Mouse (Mus musculus) adrenal gland, adult 2 months (tissue): ENCODE results near the gene AC124502.3. TPM values are rescaled to one million over a fixed set of nuclear protein-coding genes. Genes with fewer than 3 reads are reported as not detected.

ENCODE experiments used
- DNase-seq: peaks from one replicate; pipeline ENCODE4 v3.0.0; 2021
- polyA plus RNA-seq: library from polyadenylated mRNA; depleted of rRNA; stranded (reverse); fragments of >200 nt; gene quantifications from 2 replicates; pipeline ENCODE4 v1.2.3, GENCODE M21; 2012
- total RNA-seq, 2 experiments: library from RNA; stranded (reverse); gene quantifications; 2 replicates each; pipeline ENCODE4 v1.2.3; 2021

Gene AC124502.3
- total and polyA plus RNA-seq, 3 experiments, result 0.89 to 2.6 (median 1.6) TPM

DNA sequence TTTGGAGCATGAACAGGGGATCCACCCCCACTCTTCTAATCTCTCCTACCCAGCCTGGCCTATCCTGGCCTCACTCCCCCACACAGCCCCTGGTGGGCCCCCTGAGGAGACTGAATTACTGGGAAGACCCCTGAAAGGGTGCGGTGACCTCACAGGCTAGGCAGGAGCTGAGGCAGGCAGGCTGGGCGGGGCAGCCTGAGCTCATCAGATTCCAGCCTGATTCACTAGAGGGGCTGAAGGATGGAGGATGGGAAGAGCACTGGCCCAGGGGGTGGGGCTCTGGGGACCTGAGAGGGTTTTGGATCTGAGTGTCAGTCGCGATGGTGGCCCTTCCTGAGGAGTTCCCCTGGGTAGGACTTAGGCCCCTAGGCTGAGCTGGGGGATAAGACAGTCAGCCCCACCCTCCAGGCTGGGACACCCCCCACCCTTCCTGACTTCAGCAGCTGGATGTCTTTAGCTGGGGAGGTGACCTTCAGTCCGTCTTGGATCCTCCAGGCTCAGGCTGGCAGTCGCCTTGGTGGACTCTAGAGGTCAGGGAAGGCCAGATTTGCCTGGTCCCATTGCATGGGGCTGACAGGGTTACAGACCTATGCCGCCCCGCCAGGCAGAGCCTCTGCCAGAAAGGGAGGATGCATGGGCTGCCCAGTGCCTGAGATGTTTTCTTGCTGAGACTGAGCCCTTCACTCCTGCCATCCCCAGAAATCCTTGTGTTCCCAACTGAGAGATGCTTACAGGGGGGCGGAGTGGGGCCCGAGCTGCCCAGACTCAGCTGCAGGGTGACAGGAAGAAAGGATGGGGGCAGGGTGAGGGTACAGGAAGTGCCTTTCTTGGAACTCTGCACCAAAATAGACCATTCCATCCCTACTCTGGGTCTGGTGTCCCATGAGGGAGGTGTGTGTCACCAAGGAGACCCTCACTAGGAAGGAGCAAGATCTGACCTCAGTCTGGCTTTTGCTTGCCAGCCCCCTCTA is 20.4 kb downstream of the AC124502.3 start:
- no peak for DNase-seq

DNA sequence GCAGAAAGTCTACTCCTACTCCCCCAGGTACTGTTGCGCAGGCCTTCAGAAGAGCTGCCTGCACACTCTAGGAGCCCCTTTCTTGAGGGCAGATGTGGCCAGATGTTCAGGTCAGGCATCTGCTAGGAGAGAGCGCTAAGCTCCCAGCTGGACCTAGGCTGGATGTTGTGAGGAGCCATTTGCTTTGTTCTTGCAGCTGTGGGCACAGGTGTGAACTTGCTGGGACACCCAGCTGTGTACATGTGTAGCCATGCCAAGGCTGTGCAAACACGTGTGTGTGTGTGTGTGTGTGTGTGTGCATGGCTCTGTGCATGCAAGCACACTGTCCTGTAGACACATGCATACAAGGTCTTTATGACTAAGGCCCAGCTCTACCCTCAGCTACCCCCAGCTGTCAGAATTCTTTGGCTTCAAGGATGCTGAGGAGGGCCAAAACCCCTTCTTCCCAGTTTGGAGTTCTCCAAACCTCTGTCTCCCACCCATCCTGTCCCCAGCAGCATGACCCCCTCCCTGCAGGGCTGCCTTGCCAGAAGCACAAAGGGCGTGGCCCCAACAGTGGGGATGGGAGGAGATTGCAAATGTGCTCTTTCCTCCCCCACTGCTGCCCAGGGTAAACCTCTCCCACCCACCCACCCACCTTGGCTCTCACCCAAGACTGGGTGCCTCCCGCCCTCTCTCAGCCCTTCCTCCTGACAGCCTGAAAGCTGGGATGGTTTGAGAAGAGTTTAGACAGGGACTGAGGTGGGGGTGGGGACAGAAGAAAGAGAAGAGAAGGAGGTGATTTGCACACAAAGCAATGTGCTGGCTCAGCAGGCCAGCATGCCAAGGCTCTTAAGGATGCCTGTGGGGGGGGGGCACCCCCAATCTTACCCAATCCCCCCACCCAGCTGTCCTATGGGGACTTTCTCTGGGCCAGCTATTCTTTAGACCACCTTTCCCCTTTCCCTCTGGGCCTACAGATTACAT is 22.0 kb downstream of the AC124502.3 start:
- DNase-seq, result no peak

DNA sequence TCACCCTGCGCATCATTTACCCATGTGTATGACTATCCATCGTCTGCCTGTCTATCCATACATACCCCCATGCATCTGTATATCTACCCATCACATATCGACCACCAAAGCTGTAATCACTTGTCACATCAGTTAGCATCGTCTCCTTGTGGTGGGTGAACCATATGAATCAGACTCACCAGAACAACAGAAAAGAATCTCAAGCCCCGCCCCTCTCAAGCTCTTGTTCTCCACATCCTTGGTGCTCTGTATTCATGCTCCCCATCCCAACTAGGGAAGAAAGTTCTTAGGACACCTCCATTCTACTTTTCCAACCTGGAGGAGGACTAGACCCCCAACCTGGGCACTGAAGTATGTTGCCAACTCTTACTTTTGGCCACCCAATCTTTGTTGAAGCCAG is 23.4 kb downstream of the AC124502.3 start:
- no peak for DNase-seq

DNA sequence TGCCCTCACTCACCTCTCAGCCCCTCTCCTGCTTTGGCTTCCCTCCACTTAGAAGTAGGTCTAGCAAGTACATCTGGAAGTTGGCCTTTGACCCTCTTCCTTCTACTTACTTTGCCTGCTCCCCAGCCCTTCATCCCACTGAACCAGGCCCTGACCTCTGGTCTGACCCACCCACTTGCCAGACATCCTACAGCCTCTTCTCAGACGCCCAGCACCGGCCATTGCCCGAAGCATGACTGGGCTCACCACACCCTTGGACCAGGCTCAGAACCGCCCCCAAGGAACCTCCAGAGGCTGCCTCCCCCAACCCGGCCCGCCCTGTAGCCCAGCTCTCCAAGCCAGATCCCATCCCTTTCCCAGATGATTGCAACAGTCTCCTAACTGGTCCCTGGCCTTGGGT is 23.8 kb downstream of the AC124502.3 start:
- no peak for DNase-seq

DNA sequence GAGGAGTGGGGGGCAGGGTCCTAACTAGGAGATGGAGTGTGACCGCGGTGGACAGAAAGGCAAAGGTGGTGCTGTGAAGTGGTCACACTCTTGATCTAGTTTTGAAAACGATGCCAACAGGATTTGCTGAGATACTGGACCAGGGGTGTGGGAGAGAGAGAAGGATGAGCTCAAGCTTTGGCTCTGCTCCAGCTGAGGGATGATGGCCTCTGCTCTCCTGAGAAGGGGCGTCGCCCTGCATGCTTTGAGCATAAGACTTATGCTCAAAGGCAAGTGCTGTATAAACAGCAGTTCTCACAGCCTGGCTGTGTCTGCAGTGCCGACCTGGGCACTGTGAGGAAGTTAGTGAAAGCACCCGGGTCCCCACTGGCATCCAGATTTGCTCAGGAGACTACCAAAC is 26.4 kb downstream of the AC124502.3 start:
- no peak for DNase-seq

DNA sequence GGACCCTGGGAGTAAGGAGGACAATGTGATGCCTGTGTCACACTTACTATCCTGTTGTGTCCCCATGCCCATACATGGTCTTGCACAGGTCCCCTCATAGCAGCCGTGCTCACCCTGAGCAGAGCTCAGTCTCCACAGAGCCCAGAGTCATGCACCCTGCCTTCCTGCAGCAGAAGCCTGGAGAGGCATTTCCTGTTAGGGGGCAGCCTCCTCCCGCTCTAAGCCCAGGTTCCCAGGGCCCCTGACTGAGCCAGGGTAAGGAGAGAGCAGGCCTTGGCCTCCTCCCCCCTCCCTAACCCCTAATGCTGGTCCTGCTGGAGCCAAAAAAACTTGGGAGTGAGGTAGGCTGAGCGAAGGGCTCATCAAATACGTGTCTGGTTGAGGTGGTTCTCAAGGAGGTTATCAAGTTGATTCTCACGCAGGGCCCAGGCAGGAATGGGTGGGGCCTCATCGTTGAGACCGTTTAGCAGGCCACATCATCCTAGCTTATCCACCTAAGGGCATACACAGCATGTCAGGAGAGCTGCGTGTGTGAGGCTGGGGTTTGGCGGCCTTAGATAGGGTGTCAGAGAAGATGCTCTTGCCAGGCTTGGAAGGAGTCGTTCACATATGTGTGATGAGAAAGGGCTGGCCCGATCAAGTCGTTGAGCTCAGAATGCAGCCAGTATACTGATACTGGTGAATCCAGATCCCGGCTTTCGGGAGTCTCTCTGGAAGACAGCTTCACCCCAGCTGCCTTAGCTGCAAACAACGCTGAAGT is 28.5 kb downstream of the AC124502.3 start:
- no peak for DNase-seq

DNA sequence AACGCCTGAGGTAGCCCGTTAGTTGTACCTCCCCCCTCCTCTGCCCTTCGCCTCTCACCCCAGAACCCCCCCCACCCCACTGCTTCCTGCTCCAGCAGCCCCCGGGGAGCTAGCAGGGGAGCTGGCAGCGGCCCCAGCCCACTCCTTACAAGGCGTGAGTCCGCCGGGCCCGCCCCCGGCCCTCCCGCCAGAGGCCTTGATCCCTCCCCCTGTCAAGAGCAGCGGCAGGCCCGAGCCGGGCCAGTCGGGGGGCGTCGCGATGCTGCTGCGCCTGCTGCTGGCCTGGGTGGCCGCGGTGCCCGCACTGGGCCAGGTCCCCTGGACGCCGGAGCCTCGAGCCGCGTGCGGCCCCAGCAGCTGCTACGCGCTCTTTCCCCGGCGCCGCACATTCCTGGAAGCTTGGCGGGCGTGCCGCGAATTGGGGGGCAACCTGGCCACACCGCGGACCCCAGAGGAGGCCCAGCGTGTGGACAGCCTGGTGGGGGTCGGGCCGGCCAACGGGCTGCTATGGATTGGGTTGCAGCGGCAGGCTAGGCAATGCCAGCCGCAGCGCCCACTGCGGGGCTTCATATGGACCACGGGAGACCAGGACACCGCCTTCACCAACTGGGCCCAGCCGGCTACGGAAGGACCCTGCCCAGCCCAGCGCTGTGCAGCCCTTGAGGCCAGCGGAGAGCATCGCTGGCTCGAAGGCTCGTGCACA is 29.3 kb downstream of the AC124502.3 start, which contains the start of gene Cd248:
TSS of gene Cd248 (plus strand) at position 212 of the 703 bp plus-strand sequence.
- DNase-seq, result peak; percentile 71

DNA sequence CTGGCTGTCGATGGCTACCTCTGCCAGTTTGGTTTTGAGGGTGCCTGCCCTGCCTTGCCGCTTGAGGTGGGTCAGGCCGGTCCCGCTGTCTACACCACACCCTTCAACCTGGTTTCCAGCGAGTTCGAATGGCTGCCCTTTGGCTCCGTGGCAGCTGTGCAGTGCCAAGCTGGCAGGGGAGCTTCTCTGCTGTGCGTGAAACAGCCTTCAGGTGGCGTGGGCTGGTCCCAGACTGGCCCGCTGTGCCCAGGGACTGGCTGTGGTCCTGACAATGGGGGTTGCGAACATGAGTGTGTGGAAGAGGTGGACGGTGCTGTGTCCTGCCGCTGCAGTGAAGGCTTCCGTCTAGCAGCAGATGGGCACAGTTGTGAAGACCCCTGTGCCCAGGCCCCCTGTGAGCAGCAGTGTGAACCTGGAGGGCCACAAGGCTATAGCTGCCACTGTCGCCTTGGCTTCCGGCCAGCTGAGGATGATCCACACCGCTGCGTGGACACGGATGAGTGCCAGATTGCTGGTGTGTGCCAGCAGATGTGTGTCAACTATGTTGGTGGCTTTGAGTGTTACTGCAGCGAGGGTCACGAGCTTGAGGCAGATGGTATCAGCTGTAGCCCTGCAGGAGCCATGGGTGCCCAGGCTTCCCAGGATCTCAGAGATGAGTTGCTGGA is 30.0 kb downstream of the AC124502.3 start:
- DNase-seq, result no peak

DNA sequence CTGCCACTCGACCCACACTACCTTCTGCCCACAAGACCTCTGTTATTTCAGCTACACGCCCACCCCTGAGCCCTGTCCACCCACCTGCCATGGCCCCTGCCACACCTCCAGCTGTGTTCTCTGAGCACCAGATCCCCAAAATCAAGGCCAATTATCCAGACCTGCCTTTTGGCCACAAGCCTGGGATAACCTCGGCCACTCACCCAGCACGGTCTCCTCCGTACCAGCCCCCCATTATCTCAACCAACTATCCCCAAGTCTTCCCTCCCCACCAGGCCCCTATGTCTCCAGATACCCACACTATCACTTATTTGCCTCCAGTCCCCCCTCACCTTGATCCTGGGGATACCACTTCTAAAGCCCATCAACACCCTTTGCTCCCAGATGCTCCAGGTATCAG is 30.8 kb downstream of the AC124502.3 start:
- DNase-seq, result no peak

DNA sequence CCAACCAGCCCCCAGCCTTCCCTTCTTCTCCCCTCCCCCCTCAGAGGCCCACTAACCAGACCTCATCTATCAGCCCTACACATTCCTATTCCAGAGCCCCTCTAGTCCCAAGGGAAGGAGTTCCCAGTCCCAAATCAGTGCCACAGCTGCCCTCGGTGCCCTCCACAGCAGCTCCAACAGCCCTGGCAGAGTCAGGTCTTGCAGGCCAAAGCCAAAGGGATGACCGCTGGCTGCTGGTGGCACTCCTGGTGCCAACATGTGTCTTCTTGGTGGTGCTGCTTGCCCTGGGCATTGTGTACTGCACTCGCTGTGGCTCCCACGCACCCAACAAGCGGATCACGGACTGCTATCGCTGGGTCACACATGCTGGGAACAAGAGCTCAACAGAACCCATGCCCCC is 31.3 kb downstream of the AC124502.3 start:
- no peak for DNase-seq

DNA sequence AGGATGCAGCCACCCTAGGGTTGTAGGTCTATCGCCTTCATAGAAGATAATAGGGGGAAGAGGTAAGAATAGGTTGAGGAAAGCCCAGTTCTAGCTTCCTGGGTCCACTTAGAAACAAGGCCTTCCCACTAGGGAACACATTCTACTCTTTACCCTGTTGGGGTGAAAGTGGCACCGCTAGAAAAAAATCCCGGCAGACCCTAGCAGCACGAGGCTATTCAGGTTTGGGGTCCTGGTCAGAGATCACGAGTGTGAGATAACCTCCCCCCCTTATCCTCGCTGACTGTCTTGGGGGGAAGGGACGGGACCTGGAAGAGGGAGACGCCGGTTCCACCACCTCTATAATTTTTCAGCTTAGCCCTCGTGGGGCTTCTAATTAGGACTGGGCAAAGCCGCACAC is 32.4 kb downstream of the AC124502.3 start:
- no peak for DNase-seq

DNA sequence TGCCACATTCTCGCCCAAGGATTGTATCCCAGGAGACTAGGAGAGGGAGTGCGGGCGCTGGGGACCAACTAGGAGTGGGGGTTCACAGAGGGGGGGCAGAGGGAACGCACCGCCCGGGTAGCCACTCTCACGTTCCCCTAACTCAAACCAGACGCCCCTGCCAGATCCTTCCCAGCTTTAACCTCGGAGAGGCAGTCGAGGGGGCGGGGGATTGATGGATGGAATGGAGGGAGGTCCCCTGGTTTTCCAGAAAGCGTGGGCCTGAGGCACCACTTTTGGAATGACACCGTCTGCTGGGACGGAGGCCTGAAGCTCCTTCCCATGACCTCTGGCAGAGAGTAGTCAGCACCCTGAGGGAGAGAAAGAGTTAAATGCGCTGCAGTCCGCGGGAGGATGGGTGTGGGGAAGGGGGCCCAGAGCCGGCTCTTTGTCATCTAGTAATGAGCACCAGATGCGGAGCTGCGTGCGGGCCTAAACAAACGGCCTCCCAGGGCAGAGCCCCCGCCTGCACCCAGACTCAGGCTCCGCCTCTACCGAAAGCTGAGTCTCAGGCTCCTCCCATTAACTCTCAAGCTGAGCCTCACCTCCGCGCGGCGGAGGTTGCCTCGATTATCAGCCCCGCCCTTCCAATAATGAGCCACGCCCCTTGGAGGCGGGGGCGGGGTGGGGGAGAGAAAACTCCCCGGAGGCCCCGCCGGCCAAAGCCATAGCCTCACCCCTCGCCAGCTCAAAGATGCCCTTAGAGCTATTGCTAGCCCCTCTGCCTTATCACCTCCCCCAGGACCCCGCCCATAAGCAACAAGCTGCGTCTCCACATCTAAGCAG is 33.1 kb downstream of the AC124502.3 start:
- DNase-seq, result peak; percentile 86

DNA sequence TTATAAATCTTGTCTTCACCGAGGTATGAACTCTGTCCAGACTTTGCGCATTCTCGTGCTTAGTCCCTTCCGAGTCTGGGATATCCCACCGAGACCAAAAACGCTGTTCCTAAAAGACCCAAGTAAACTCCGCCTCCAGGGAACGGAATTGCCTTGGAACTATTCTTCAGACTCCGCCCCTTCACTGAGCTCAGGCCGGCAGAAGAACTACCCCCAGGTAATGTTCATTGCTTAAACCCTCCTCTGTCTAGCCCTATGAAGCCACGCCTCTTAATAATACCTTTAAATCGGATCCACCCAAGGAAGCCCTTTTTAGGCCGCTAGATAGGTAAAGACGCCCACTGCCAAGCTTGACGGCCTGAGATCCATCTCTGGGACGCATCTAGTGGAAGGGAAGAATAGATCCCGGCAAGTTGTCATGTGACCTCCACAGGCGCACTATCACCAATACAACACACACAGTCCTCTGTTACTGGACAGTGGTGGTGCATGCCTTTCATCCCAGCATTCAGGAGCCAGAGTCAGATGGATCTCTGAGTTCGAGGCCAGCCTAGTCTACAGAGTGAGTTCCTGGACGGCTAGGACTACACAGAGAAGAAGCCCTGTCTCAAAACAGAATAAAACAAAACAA is 33.8 kb downstream of the AC124502.3 start:
- DNase-seq, result peak; percentile 38

DNA sequence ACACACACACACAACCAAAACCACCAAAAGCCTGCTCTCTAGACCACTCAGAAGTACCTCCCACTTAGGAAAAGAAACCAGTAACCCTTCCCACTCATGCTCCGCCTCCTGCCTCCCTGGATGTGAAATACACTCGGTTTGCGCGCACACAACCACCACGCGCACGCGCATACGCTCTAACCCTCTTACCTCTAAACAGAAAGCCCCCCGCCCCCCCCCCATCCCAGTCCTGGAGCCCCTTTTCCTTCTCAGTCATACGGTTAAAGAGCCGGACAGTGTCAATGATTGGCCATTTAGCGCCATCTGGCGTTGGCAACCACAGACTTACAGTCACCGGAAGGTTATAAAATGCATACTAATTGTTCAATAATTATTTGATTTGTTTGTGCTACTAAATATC is 34.3 kb downstream of the AC124502.3 start:
- peak; percentile 45 for DNase-seq

DNA sequence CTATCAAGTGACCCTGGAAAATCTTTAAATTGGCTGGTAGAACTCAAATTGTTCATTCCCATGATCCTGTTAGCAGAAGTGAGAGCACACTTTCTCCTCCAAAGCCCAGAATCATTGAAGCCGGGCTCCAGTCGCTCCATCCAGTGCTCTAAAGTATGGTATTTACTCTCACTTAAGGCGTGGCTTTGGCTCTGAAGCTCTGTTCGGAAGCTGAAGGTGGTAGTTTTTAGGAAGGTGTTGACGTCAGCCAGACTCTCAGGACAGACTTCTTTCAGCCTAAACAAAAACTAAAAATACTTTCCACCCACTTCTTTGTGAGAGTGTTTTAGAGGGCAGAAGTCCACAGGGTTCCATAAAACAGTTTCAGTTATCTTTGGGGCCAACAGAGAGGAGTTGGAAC is 34.8 kb downstream of the AC124502.3 start:
- no peak for DNase-seq

DNA sequence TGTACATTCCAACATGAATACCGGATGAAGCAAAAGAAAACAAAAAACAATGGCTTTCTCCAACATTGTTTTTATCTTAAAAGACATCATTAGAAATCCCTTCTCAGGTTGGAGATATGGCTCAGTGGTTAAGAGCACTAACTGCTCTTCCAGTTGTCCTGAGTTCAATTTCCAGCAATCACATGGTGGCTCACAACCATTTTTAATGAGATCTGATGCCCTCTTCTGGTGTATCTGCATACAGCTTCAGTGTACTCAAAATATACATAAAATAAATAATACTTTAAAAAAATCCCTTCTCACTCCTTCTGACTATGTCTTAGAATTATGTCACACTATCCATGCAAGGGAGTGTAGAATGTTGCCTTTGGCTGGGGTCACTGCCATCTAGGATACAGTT is 40.6 kb downstream of the AC124502.3 start:
- no peak for DNase-seq

DNA sequence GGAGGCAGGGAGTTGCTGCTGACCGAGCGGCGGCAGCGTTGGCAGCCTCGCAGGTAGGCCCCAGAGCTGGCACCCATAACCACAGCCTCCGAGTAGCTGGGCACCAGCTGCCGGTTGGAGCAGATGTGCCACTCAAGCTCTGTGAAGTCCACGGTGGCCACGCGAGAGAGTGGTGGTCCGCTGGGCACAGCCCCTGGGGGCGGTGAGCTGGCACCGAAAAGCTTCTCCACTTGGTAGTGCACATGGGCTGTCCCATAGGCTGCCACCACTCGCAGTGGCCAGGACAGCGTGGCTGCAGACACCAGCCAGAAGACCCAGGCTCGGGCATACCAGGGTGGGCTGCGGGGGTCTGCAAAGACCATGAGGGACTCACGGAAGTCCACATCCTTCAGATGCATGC is 43.3 kb downstream of the AC124502.3 start:
- DNase-seq, result no peak

DNA sequence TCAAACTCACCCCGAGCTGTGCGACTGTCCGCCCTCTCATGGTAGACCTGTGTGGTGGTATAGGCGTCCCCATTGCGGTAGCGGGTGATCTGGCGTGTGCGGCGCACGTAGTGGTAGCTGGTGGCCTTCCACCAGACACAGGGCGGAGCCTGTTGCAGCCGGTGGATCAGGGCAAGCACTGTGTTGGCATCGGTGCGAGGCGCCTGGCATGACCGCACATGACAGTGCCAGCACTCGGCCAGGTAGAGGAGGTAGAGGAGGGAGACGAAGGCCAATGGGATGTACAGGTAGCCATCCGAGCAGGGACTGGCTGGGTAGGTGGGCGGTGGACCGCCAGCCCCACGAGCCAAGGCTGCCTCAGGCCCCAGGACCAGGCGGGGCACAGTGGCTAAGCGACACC is 43.9 kb downstream of the AC124502.3 start:
- DNase-seq, result no peak
